Mouse (Mus musculus) brain, embryonic 14.5 days (tissue): ENCODE results near the gene Esp24.

ENCODE experiments used
- CTCF ChIP-seq: fragments of 200-500 bp; IDR thresholded peaks from 2 replicates; pipeline ENCODE4 v1.5.1; 2012; ENCODE audit warnings: inconsistent platforms, mild to moderate bottlenecking, moderate library complexity, borderline replicate concordance; ENCODE audit not compliant: insufficient read depth, insufficient read length; ENCODE audit errors: extremely low read depth
- POLR2A ChIP-seq: fragments of 200-500 bp; IDR thresholded peaks from 2 replicates; pipeline ENCODE4 v1.6.1; 2012; ENCODE audit warnings: mild to moderate bottlenecking, inconsistent platforms, borderline replicate concordance; ENCODE audit not compliant: poor library complexity, insufficient read depth, insufficient read length, severe bottlenecking; ENCODE audit errors: extremely low read depth

DNA sequence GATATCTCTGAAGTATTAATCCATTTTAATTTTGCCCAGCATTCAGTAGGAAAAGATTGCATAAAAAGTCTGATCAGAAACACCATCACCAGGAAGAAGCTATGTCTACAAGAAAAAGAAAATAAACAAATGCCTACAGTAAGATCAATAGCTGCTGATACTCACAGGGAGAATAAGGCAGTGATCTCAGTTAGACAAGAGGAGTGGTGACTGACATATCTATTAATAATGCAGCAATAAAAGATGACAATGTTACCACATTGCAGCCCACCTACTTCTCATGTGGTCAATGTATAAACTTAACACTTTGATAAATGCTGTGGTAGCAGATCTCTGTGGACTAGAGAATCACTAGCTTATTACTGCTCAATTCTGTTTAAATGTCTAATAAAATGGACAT, 6.7 kb downstream of the Esp24 start, which contains the start of gene Gm21903:
- TF ChIP-seq CTCF (no peak), POLR2A (no peak)
